Mouse (Mus musculus): ENCODE results near the gene Irf8.
"Not testable (repeated sequence)": the region's sequence is repeated elsewhere in the genome, so short reads cannot be mapped to it uniquely, and the experiment has no call there.

Irf8 gene

GRCm38 (mm10) chr8:120800308-120800865, 64.2 kb downstream of the Irf8 start:
- DNase-seq = peak; percentile 85 to 88

GRCm38 (mm10) chr8:120803661-120804375, 67.7 kb downstream of the Irf8 start:
- DNase-seq = not testable (repeated sequence)

GRCm38 (mm10) chr8:120804741-120805140, 68.6 kb downstream of the Irf8 start:
- no peak for DNase-seq
